In the genomic region with DNA sequence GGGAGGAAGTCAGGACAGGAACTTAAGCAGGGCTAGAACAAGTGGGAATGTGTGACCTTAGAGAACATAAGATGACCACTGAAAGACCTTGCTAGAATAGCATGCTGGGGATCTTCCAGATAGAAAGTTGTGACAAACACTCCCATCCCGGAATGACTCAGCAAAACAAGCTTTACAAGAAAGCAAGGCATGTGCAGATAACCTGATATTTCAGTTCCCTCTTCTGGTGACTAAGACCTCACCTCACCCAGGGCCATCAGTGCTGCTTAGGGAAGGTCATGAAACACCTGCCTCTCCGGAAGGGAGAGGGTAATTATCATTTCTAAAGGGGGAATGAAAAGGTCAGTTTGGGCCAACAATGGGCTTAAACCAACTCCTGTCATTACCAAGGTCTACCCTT, we compare ENCODE assay signal across 25 mouse cellular contexts.
DNase-seq lines count a peak whose midpoint lies in the region; ATAC-seq and TF ChIP-seq lines count a peak whose summit lies in the region.
"Had no signal": no experiment of that assay in that cellular context is flagged by ENCODE, and none has a peak within 500 bp of the region (broad histone marks: within the 10 kb centered on the region; RNA-seq: fewer than 3 reads in every experiment).

No protein-coding gene starts in this region.

- no peaks in the 10 kb centered on the region for H3K9me3 ChIP-seq in liver, embryonic 11.5 days (ENCODE audit: control insufficient read depth, low read length)
- peaks cover 9% of the 10 kb centered on the region for H3K9me3 ChIP-seq in CH12.LX (replicated peaks; ENCODE audit: low read length)
- H3K9me3 ChIP-seq in G1E (replicated peaks), result no peaks in the 10 kb centered on the region
- no peaks in the 10 kb centered on the region for H3K9me3 ChIP-seq in liver, embryonic 14.5 days (ENCODE audit: control insufficient read depth, low read length)
- H3K9me3 ChIP-seq: embryonic facial prominence, embryonic 13.5 days; hindbrain, embryonic 10.5 days; intestine, embryonic 15.5 days; neural tube, embryonic 12.5 days had no signal

- no peak overlapping the region for H3K4me3 ChIP-seq in liver, embryonic 11.5 days (ENCODE audit: low read depth, low read length)
- H3K4me3 ChIP-seq in CH12.LX (replicated peaks in 1 of 3; ENCODE audit: low read depth in 2 of 3, low read length in 2 of 3, poor library complexity in 1 of 3) (no peak overlapping the region), G1E (ENCODE audit: low read depth, low read length) (no peak overlapping the region)
- H3K4me3 ChIP-seq in liver, embryonic 14.5 days (ENCODE audit: insufficient read depth in 1 of 2, low read depth in 2 of 2, low read length in 2 of 2), result no peak overlapping the region
- H3K4me3 ChIP-seq: embryonic facial prominence, embryonic 13.5 days; erythroblast, embryonic 14.5 days; heart, embryonic 12.5 days; hindbrain, embryonic 10.5 days; intestine, embryonic 15.5 days; limb, embryonic 13.5 days; neural tube, embryonic 12.5 days had no signal

- in situ Hi-C loops in CH12.LX (cut with MboI; ENCODE audit: low pct_ligation_motif_present, low pct_unique_long_range_greater_than_20kb, low sequenced_read_pairs), result no loop called here

- TF ChIP-seq EP300 in CH12.LX (IDR thresholded peaks at IDR 0.05; ENCODE audit: low read length), result peak; percentile 94
- no peak for TF ChIP-seq EP300 in liver, embryonic 14.5 days (IDR thresholded peaks at IDR 0.05; ENCODE audit: low read depth)

- WGBS in liver, embryonic 11.5 days, result 63% methylated on average over 2 of the region's 2 CpGs
- WGBS in liver, embryonic 14.5 days (ENCODE audit: insufficient replicate concordance), result 59% methylated on average over 2 of the region's 2 CpGs

- TF ChIP-seq POLR2A in CH12.LX (IDR thresholded peaks at IDR 0.05; ENCODE audit: low read depth, low read length), result no peak

- H3K4me2 ChIP-seq in liver, embryonic 11.5 days, result no peak overlapping the region
- H3K4me2 ChIP-seq in CH12.LX (ENCODE audit: insufficient read depth, low read depth, poor library complexity, severe bottlenecking), result no peak overlapping the region
- no peak overlapping the region for H3K4me2 ChIP-seq in liver, embryonic 14.5 days (ENCODE audit: low read depth)
- H3K4me2 ChIP-seq: embryonic facial prominence, embryonic 13.5 days; heart, embryonic 12.5 days; intestine, embryonic 15.5 days; limb, embryonic 13.5 days; neural tube, embryonic 12.5 days had no signal

- H3K27me3 ChIP-seq in liver, embryonic 11.5 days (replicated peaks; ENCODE audit: control insufficient read depth, insufficient read depth, low read length), result no peaks in the 10 kb centered on the region
- no peaks in the 10 kb centered on the region for H3K27me3 ChIP-seq in CH12.LX (replicated peaks)
- no peaks in the 10 kb centered on the region for H3K27me3 ChIP-seq in G1E (ENCODE audit: insufficient read depth, low read length)
- H3K27me3 ChIP-seq in liver, embryonic 14.5 days (ENCODE audit: control insufficient read depth, insufficient read depth, low read length), result no peaks in the 10 kb centered on the region
- H3K27me3 ChIP-seq: embryonic facial prominence, embryonic 13.5 days; heart, embryonic 12.5 days; intestine, embryonic 15.5 days; limb, embryonic 13.5 days; neural tube, embryonic 12.5 days had no signal

- no peak overlapping the region for H3K9ac ChIP-seq in liver, embryonic 11.5 days (ENCODE audit: low read depth, low read length)
- H3K9ac ChIP-seq in CH12.LX (ENCODE audit: insufficient read depth, low read depth), result no peak overlapping the region
- no peak overlapping the region for H3K9ac ChIP-seq in liver, embryonic 14.5 days (replicated peaks)
- H3K9ac ChIP-seq: embryonic facial prominence, embryonic 13.5 days; heart, embryonic 12.5 days; intestine, embryonic 15.5 days; limb, embryonic 13.5 days; neural tube, embryonic 12.5 days had no signal

- peak in 1 of 2 experiments; percentile 5; a peak in 1 of 4 replicates for TF ChIP-seq CTCF in CH12.LX (conservative IDR thresholded peaks at IDR 0.05 in 1 of 2, IDR thresholded peaks at IDR 0.05 in 1 of 2; ENCODE audit: low read depth in 2 of 2, low read length in 2 of 2)
- TF ChIP-seq CTCF in G1E (IDR thresholded peaks at IDR 0.05; ENCODE audit: low read depth, low read length), result no peak
- TF ChIP-seq CTCF in liver, embryonic 14.5 days (IDR thresholded peaks at IDR 0.05; ENCODE audit: low read depth), result no peak

- H3K36me3 ChIP-seq in liver, embryonic 11.5 days (ENCODE audit: control insufficient read depth, insufficient read depth, low read length), result no peaks in the 10 kb centered on the region
- H3K36me3 ChIP-seq in CH12.LX (replicated peaks in 1 of 2; ENCODE audit: control insufficient read depth in 1 of 2, insufficient read depth in 1 of 2, low read length in 1 of 2) (no peaks in the 10 kb centered on the region), G1E (replicated peaks) (no peaks in the 10 kb centered on the region)
- H3K36me3 ChIP-seq in liver, embryonic 14.5 days (replicated peaks; ENCODE audit: control insufficient read depth, insufficient read depth, low read depth), result no peaks in the 10 kb centered on the region
- H3K36me3 ChIP-seq: embryonic facial prominence, embryonic 13.5 days; heart, embryonic 12.5 days; hindbrain, embryonic 10.5 days; intestine, embryonic 15.5 days; limb, embryonic 13.5 days; neural tube, embryonic 12.5 days had no signal

- no peak; the same call in 1 of the 2 replicates for TF ChIP-seq RAD21 in CH12.LX (IDR thresholded peaks at IDR 0.05; ENCODE audit: low read depth, low read length)

- no peak overlapping the region for H3K27ac ChIP-seq in liver, embryonic 11.5 days (ENCODE audit: low read depth, low read length)
- no peak overlapping the region for H3K27ac ChIP-seq in CH12.LX (ENCODE audit: insufficient read depth, low read depth)
- no peak overlapping the region for H3K27ac ChIP-seq in liver, embryonic 14.5 days
- H3K27ac ChIP-seq: embryonic facial prominence, embryonic 13.5 days; hindbrain, embryonic 10.5 days; intestine, embryonic 15.5 days; limb, embryonic 13.5 days; neural tube, embryonic 12.5 days had no signal

- ATAC-seq in liver, embryonic 11.5 days (replicated peaks; ENCODE audit: low FRiP score), result no peak
- peak; percentile 54; the same call in 1 of the 2 replicates for ATAC-seq in G1E (ENCODE audit: extremely low read depth, insufficient number of reproducible peaks, low FRiP score, poor library complexity, severe bottlenecking)
- ATAC-seq in liver, embryonic 14.5 days (ENCODE audit: insufficient read depth), result no peak
- ATAC-seq: forebrain, embryonic 14.5 days; hindbrain, embryonic 16.5 days; intestine, embryonic 15.5 days had no signal

- no peaks in the 10 kb centered on the region for H3K79me2 ChIP-seq in CH12.LX (replicated peaks; ENCODE audit: control insufficient read depth, extremely low read depth, insufficient read depth, poor library complexity, severe bottlenecking)

- H3K4me1 ChIP-seq in liver, embryonic 11.5 days (replicated peaks; ENCODE audit: control insufficient read depth, insufficient read depth, low read length), result no peaks in the 10 kb centered on the region
- peaks cover 6 to 20% of the 10 kb centered on the region in 2 experiments; a peak in 3 of 4 replicates for H3K4me1 ChIP-seq in CH12.LX (ENCODE audit: control insufficient read depth in 1 of 2, insufficient read depth in 2 of 2)
- H3K4me1 ChIP-seq in G1E (ENCODE audit: insufficient read depth, low read depth, low read length), result peaks cover 16% of the 10 kb centered on the region
- H3K4me1 ChIP-seq in liver, embryonic 14.5 days (replicated peaks; ENCODE audit: control insufficient read depth in 2 of 2, insufficient read depth in 2 of 2, low read length in 1 of 2), result peaks cover 2 to 10% of the 10 kb centered on the region in 2 experiments; a peak in 3 of 4 replicates
- H3K4me1 ChIP-seq: embryonic facial prominence, embryonic 13.5 days; heart, embryonic 12.5 days; hindbrain, embryonic 10.5 days; intestine, embryonic 15.5 days; limb, embryonic 13.5 days; neural tube, embryonic 12.5 days had no signal

- dilution Hi-C loops in CH12.LX (cut with MboI; ENCODE audit: extremely low pct_ligation_motif_present, extremely low pct_unique_long_range_greater_than_20kb, low sequenced_read_pairs), result no loop called here

- DNase-seq in liver (peak; percentile 17), CH12.LX (ENCODE audit: extremely low read depth) (peak; percentile 76), G1E (ENCODE audit: low spot score) (no peak)
- no peak for DNase-seq in liver, embryonic 11.5 days (ENCODE audit: low spot score)
- peak; percentile 30 to 57 (median 39) for DNase-seq in liver, embryonic 14.5 days (ENCODE audit: low read depth in 3 of 3, low spot score in 3 of 3)
- DNase-seq in spleen, postnatal 14 days (ENCODE audit: low spot score in 2 of 2), result no peak
- no peak for DNase-seq in frontal cortex, postnatal 25 days (ENCODE audit: low spot score in 2 of 2)
- DNase-seq: cerebellum, adult 18-20 months; cerebellum, postnatal 25 days; embryo, embryonic 11 days; gastrocnemius, postnatal 10 days; heart, postnatal 10 days; kidney, postnatal 25 days; lung, adult 2 months; midbrain, embryonic 14.5 days; right cerebral cortex, postnatal 14 days had no signal

TF ChIP-seq in CH12.LX, 34 proteins besides CTCF, POLR2A, EP300 and RAD21 (continues in another document):
- TF ChIP-seq ZKSCAN1 (IDR thresholded peaks at IDR 0.05; ENCODE audit: borderline replicate concordance, low read depth, low read length), result no peak
- peak; percentile 86 for TF ChIP-seq JUN (IDR thresholded peaks at IDR 0.05; ENCODE audit: insufficient read depth, low read depth, low read length)
- TF ChIP-seq ELF1 (IDR thresholded peaks at IDR 0.05; ENCODE audit: low read depth, low read length), result 0 out of 2 replicates have a peak, but pooled peaks have one; percentile 33
- no peak for TF ChIP-seq PAX5 (IDR thresholded peaks at IDR 0.05; ENCODE audit: low read length)
- 0 out of 2 replicates have a peak, but pooled peaks have one; percentile 2 for TF ChIP-seq SMC3 (IDR thresholded peaks at IDR 0.05; ENCODE audit: low read depth, low read length)
- peak; percentile 74; the same call in 1 of the 2 replicates for TF ChIP-seq MAX (IDR thresholded peaks at IDR 0.05; ENCODE audit: low read length)
- peak; percentile 36; the same call in 1 of the 2 replicates for TF ChIP-seq ZNF384 (IDR thresholded peaks at IDR 0.05; ENCODE audit: low read depth, low read length)
- 0 out of 2 replicates have a peak, but pooled peaks have one; percentile 47 for TF ChIP-seq MAZ (IDR thresholded peaks at IDR 0.05; ENCODE audit: low read depth, low read length)
- TF ChIP-seq USF2 (conservative IDR thresholded peaks at IDR 0.05; ENCODE audit: low read depth, low read length), result no peak
- TF ChIP-seq IRF4 (IDR thresholded peaks at IDR 0.05; ENCODE audit: low read depth, low read length), result peak; percentile 94
- no peak for TF ChIP-seq ZC3H11A (IDR thresholded peaks at IDR 0.05; ENCODE audit: low read depth, low read length)
- TF ChIP-seq SIN3A (IDR thresholded peaks at IDR 0.05; ENCODE audit: low read length), result peak; percentile 60; the same call in 1 of the 2 replicates
- TF ChIP-seq USF1 (IDR thresholded peaks at IDR 0.05; ENCODE audit: low read depth, low read length), result no peak
- TF ChIP-seq TCF12 (IDR thresholded peaks at IDR 0.05; ENCODE audit: low read depth, low read length), result peak; percentile 80
- peak; percentile 89 for TF ChIP-seq BHLHE40 (IDR thresholded peaks at IDR 0.05; ENCODE audit: low read depth, low read length)

Comparison
In these comparisons a context has a peak if more than half of its experiments do, and no peak if none do; other contexts are left out.
1. DNase-seq: peak in liver (single experiment), CH12.LX (single experiment) and liver, embryonic 14.5 days (3 of 3); none in liver, embryonic 11.5 days (single experiment), G1E (single experiment), spleen, postnatal 14 days (0 of 2) and frontal cortex, postnatal 25 days (0 of 2).